Mouse (Mus musculus) CH12.LX (cell line): ENCODE results near the gene Irf2bp2.

Experiments used
- CTCF ChIP-seq, 2 experiments: IDR thresholded peaks in 1 of 2; conservative IDR thresholded peaks in 1 of 2; 2 replicates each; pipeline ENCODE4 v1.5.1; 2011 to 2012; ENCODE audit warnings: low read depth in 2 of 2, low read length in 2 of 2, improper control_type of control experiment in 1 of 2, inconsistent platforms in 1 of 2, mild to moderate bottlenecking in 1 of 2, moderate library complexity in 1 of 2
- ELF1 ChIP-seq: IDR thresholded peaks from 2 replicates; pipeline ENCODE4 v1.6.1; 2014; ENCODE audit warnings: low read depth, mild to moderate bottlenecking, inconsistent platforms, low read length, improper control_type of control experiment
- GABPA ChIP-seq: IDR thresholded peaks from 2 replicates; pipeline ENCODE4 v1.6.1; 2012; ENCODE audit warnings: low read depth, low read length, improper control_type of control experiment, inconsistent platforms; ENCODE audit not compliant: insufficient replicate concordance
- HCFC1 ChIP-seq: IDR thresholded peaks from 2 replicates; pipeline ENCODE4 v1.6.1; 2012; ENCODE audit warnings: low read depth, mild to moderate bottlenecking, inconsistent platforms, low read length, improper control_type of control experiment
- MAX ChIP-seq: IDR thresholded peaks from 2 replicates; pipeline ENCODE4 v1.6.1; 2011; ENCODE audit warnings: low read length, improper control_type of control experiment
- POLR2A ChIP-seq: IDR thresholded peaks from 2 replicates; pipeline ENCODE4 v1.6.1; 2011; ENCODE audit warnings: low read depth, mild to moderate bottlenecking, improper control_type of control experiment, low read length
- POLR2AphosphoS2 ChIP-seq: IDR thresholded peaks from 2 replicates; pipeline ENCODE4 v1.6.1; 2011; ENCODE audit warnings: low read depth, low read length, improper control_type of control experiment
- USF1 ChIP-seq: IDR thresholded peaks from 2 replicates; pipeline ENCODE4 v1.6.1; 2014; ENCODE audit warnings: low read depth, mild to moderate bottlenecking, inconsistent platforms, low read length, improper control_type of control experiment

GRCm38 (mm10) chr8:126556691-126557090 is 37.1 kb downstream of the Irf2bp2 start:
- TF ChIP-seq POLR2A (no peak), CTCF (conservative IDR thresholded peaks at IDR 0.05 in 1 of 2, IDR thresholded peaks at IDR 0.05 in 1 of 2; ENCODE audit: low read depth in 2 of 2, low read length in 2 of 2) (no peak), POLR2AphosphoS2 (no peak), USF1 (no peak), MAX (no peak), HCFC1 (no peak), ELF1 (no peak), GABPA (no peak)
